Mouse (Mus musculus) lung, adult 2 months (tissue): ENCODE data around the gene Bmpr1a.

Source experiments
- CTCF ChIP-seq: fragments of 200-500 bp; IDR thresholded peaks from 2 replicates; pipeline ENCODE4 v1.5.1; 2011; ENCODE audit warnings: mild to moderate bottlenecking, low read length, control low read depth; ENCODE audit not compliant: insufficient read depth
- POLR2A ChIP-seq: fragments of 200-500 bp; IDR thresholded peaks from 2 replicates; pipeline ENCODE4 v1.6.1; 2011; ENCODE audit warnings: low read depth, mild to moderate bottlenecking, control low read depth, low read length, borderline replicate concordance; ENCODE audit errors: extremely low read depth

GRCm38 (mm10) chr14:34363490-34364253 lies 139.5 kb downstream of the Bmpr1a start:
- TF ChIP-seq CTCF = peak; percentile 25; the same call in 1 of the 2 replicates
- TF ChIP-seq POLR2A = peak; percentile 65; the same call in 1 of the 2 replicates
